Mouse (Mus musculus): ENCODE results near the gene Myo18b.

The Myo18b gene

GRCm38 (mm10) chr5:112822426-112822825, 73.7 kb downstream of the Myo18b start:
- no peak for DNase-seq (ENCODE audit: extremely low read depth, low read depth, low spot score)

GRCm38 (mm10) chr5:112815051-112815450, 81.1 kb downstream of the Myo18b start:
- DNase-seq (ENCODE audit: extremely low read depth, low read depth, low spot score): no peak

- DNase-seq (ENCODE audit: extremely low read depth, low read depth, low spot score): no peak
Observed at GRCm38 (mm10) chr5:112807629-112808028, 88.5 kb downstream of the Myo18b start.

GRCm38 (mm10) chr5:112796086-112796485, 100.1 kb downstream of the Myo18b start:
- DNase-seq (ENCODE audit: extremely low read depth, low read depth, low spot score): no peak

- DNase-seq (ENCODE audit: extremely low read depth, low read depth, low spot score): no peak
Observed at GRCm38 (mm10) chr5:112791792-112792780, 104.1 kb downstream of the Myo18b start.

GRCm38 (mm10) chr5:112790376-112791111, 105.6 kb downstream of the Myo18b start:
- DNase-seq (ENCODE audit: extremely low read depth, low read depth, low spot score): no peak

GRCm38 (mm10) chr5:112788441-112788840, 107.7 kb downstream of the Myo18b start:
- DNase-seq (ENCODE audit: extremely low read depth, low read depth, low spot score): no peak

GRCm38 (mm10) chr5:112786788-112787187, 109.4 kb downstream of the Myo18b start:
- DNase-seq (ENCODE audit: extremely low read depth, low read depth, low spot score): no peak

GRCm38 (mm10) chr5:112786031-112786430, 110.1 kb downstream of the Myo18b start:
- DNase-seq (ENCODE audit: extremely low read depth, low read depth, low spot score): no peak

- no peak for DNase-seq (ENCODE audit: extremely low read depth, low read depth, low spot score)
Observed at GRCm38 (mm10) chr5:112781719-112782118, 114.4 kb downstream of the Myo18b start.

GRCm38 (mm10) chr5:112781231-112781630, 114.9 kb downstream of the Myo18b start:
- DNase-seq (ENCODE audit: extremely low read depth, low read depth, low spot score): no peak

- DNase-seq (ENCODE audit: extremely low read depth, low read depth, low spot score): no peak
Observed at GRCm38 (mm10) chr5:112780383-112780782, 115.8 kb downstream of the Myo18b start.

GRCm38 (mm10) chr5:112776781-112777405, 119.3 kb downstream of the Myo18b start:
- no peak for DNase-seq (ENCODE audit: extremely low read depth, low read depth, low spot score)

- no peak for DNase-seq (ENCODE audit: extremely low read depth, low read depth, low spot score)
Observed at GRCm38 (mm10) chr5:112773429-112773828, 122.7 kb downstream of the Myo18b start.

GRCm38 (mm10) chr5:112771376-112771901, 124.7 kb downstream of the Myo18b start:
- DNase-seq (ENCODE audit: extremely low read depth, low read depth, low spot score): no peak

GRCm38 (mm10) chr5:112769721-112770119, 126.4 kb downstream of the Myo18b start:
- DNase-seq (ENCODE audit: extremely low read depth, low read depth, low spot score): no peak

GRCm38 (mm10) chr5:112769020-112769720, 127.0 kb downstream of the Myo18b start:
- no peak for DNase-seq (ENCODE audit: extremely low read depth, low read depth, low spot score)

GRCm38 (mm10) chr5:112768556-112768955, 127.6 kb downstream of the Myo18b start:
- no peak for DNase-seq (ENCODE audit: extremely low read depth, low read depth, low spot score)

GRCm38 (mm10) chr5:112761415-112762075, 134.6 kb downstream of the Myo18b start:
- DNase-seq (ENCODE audit: extremely low read depth, low read depth, low spot score): no peak

GRCm38 (mm10) chr5:112755581-112755980, 140.6 kb downstream of the Myo18b start:
- DNase-seq (ENCODE audit: extremely low read depth, low read depth, low spot score): no peak
